In genomic region chr8:84147324-84147766, GRCm38 (mm10) we compare ENCODE assay signal across 9 mouse cellular contexts. TPM values are rescaled to one million over a fixed set of nuclear protein-coding genes. Genes with fewer than 3 reads are reported as not detected.
DNase-seq lines count a peak whose midpoint lies in the region; ATAC-seq lines count a peak whose summit lies in the region.
"Had no signal": no experiment of that assay in that cellular context is flagged by ENCODE, and none has a peak within 500 bp of the region (broad histone marks: within the 10 kb centered on the region; RNA-seq: fewer than 3 reads in every experiment).

No protein-coding gene starts in this region.

- H3K27me3 ChIP-seq in forebrain, embryonic 13.5 days, result no peaks in the 10 kb centered on the region

- peak overlapping the region; percentile 68 for H3K4me3 ChIP-seq in forebrain, embryonic 13.5 days

- peaks cover 25% of the 10 kb centered on the region for H3K4me1 ChIP-seq in forebrain, embryonic 13.5 days

- H3K9me3 ChIP-seq in forebrain, embryonic 13.5 days (replicated peaks), result no peaks in the 10 kb centered on the region

- ATAC-seq in cerebellum, adult (ENCODE audit: insufficient number of reproducible peaks, low FRiP score, low TSS enrichment), result peak; percentile 60
- ATAC-seq in forebrain, embryonic 13.5 days, result no peak; the same call in 1 of the 2 replicates
- ATAC-seq in megakaryocyte progenitor cell, adult 5-6 weeks (replicated peaks; ENCODE audit: poor library complexity), result peak; percentile 9

- WGBS in forebrain, embryonic 13.5 days, result 11% methylated on average over 14 of the region's 14 CpGs
- 3% methylated on average over 14 of the region's 14 CpGs for WGBS in large intestine, adult 2 months

- H3K9ac ChIP-seq in forebrain, embryonic 13.5 days, result peak overlapping the region; percentile 86

- H3K4me2 ChIP-seq in forebrain, embryonic 13.5 days, result peak overlapping the region; percentile 91

- DNase-seq in cerebellum, adult 9-10 months, result no peak
- DNase-seq in ES-CJ7 (ENCODE audit: low read depth, low spot score), result peak; percentile 30
- peak; percentile 88 for DNase-seq in large intestine, adult 2 months (ENCODE audit: low read depth, low spot score)
- DNase-seq in left cerebral cortex, adult 11 months (ENCODE audit: low spot score), result no peak
- no peak for DNase-seq in ovary, postnatal 14 days (ENCODE audit: low spot score)

- peaks cover 30% of the 10 kb centered on the region for H3K36me3 ChIP-seq in forebrain, embryonic 13.5 days (ENCODE audit: poor library complexity, severe bottlenecking)

- H3K27ac ChIP-seq in forebrain, embryonic 13.5 days, result no peak overlapping the region

RNA-seq across cellular contexts. Expression of gene Cc2d1a, which starts 0.4 kb away (rescaled TPM):
- 18.6 and 24.1 TPM in 2 replicates for polyA plus RNA-seq in forebrain, embryonic 13.5 days (2015; fragmentation: Nextera tagmentation; extraction: Ambion mirVana)
- polyA plus RNA-seq in large intestine, adult 2 months (2012; rRNA removed), result 30.2 and 38.0 TPM in 2 replicates
- total RNA-seq in megakaryocyte progenitor cell, adult 5-6 weeks (2015), result 7.3 and 8.0 TPM in 2 replicates
- total RNA-seq in megakaryocyte progenitor cell, adult 5-6 weeks (2017), result 5.7 and 8.0 TPM in 2 replicates

RNA-seq across cellular contexts. Expression of gene 4930432K21Rik, which starts 0.5 kb away (rescaled TPM):
- polyA plus RNA-seq in forebrain, embryonic 13.5 days (2015; fragmentation: Nextera tagmentation; extraction: Ambion mirVana), result 2.2 and 2.3 TPM in 2 replicates
- polyA plus RNA-seq in large intestine, adult 2 months (2012; rRNA removed), result 0.22 and 0.32 TPM in 2 replicates
- total RNA-seq in megakaryocyte progenitor cell, adult 5-6 weeks (2015), result 0.17 and 0.32 TPM in 2 replicates
- total RNA-seq in megakaryocyte progenitor cell, adult 5-6 weeks (2017), result 2.1 and 2.2 TPM in 2 replicates

RNA-seq across cellular contexts. Expression of gene Podnl1, which starts 21.6 kb away (rescaled TPM):
- polyA plus RNA-seq in forebrain, embryonic 13.5 days (2015; fragmentation: Nextera tagmentation; extraction: Ambion mirVana), result 0.24 and 0.27 TPM in 2 replicates
- 5.6 and 5.9 TPM in 2 replicates for polyA plus RNA-seq in large intestine, adult 2 months (2012; rRNA removed)
- total RNA-seq in megakaryocyte progenitor cell, adult 5-6 weeks (2015), result 0.05 TPM in 1 of 2 replicates, not detected in the other
- total RNA-seq in megakaryocyte progenitor cell, adult 5-6 weeks (2017), result 0.54 TPM in 1 of 2 replicates, not detected in the other

RNA-seq across cellular contexts. Expression of gene Nanos3, which starts 37.7 kb away (rescaled TPM):
- polyA plus RNA-seq in forebrain, embryonic 13.5 days (2015; fragmentation: Nextera tagmentation; extraction: Ambion mirVana), result 4.7 and 6.5 TPM in 2 replicates
- 0.22 and 0.30 TPM in 2 replicates for polyA plus RNA-seq in large intestine, adult 2 months (2012; rRNA removed)
- 0.54 and 1.7 TPM in 2 replicates for total RNA-seq in megakaryocyte progenitor cell, adult 5-6 weeks (2015)
- 3.5 TPM in 1 of 2 replicates, not detected in the other for total RNA-seq in megakaryocyte progenitor cell, adult 5-6 weeks (2017)
- total RNA-seq: hematopoietic stem cell, adult 5-6 weeks had no signal

RNA-seq across cellular contexts. Expression of gene Dcaf15, which starts 42.8 kb away (rescaled TPM):
- 17.0 and 19.2 TPM in 2 replicates for polyA plus RNA-seq in forebrain, embryonic 13.5 days (2015; fragmentation: Nextera tagmentation; extraction: Ambion mirVana)
- 73.4 and 87.9 TPM in 2 replicates for polyA plus RNA-seq in large intestine, adult 2 months (2012; rRNA removed)
- total RNA-seq in megakaryocyte progenitor cell, adult 5-6 weeks (2015), result 13.2 and 14.3 TPM in 2 replicates
- total RNA-seq in megakaryocyte progenitor cell, adult 5-6 weeks (2017), result 20.5 and 22.0 TPM in 2 replicates

Comparison
In these comparisons a context has a peak if more than half of its experiments do, and no peak if none do; other contexts are left out.
1. DNase-seq: peak in ES-CJ7 (single experiment) and large intestine, adult 2 months (single experiment); none in cerebellum, adult 9-10 months (single experiment), left cerebral cortex, adult 11 months (single experiment) and ovary, postnatal 14 days (single experiment).